Mouse (Mus musculus) forebrain, embryonic 16.5 days (tissue): ENCODE measurements at regions not wholly inside any gene's neighbourhood (a gene's known extent, or its start where the extent isn't known, plus 50 kb on each side); places are given as distances from the start of the nearest gene placed in this dataset.
A peak's percentile ranks its signal among the peaks of the same experiment; 100 is the strongest.

Experiments used
- ATAC-seq: fragments of 200-750 bp; cut with Nextera tagmentation; 2 replicates; pipeline ENCODE4 v1.8.0; 2017; ENCODE audit warnings: mild to moderate bottlenecking, moderate library complexity
- H3K27ac ChIP-seq: fragments of 300-500 bp; sonication (generic); 2 replicates; pipeline ENCODE4 v1.5.1; 2014; ENCODE audit warnings: low read length, control low read depth
- H3K27me3 ChIP-seq: fragments of 300-500 bp; sonication (generic); replicated peaks from 2 replicates; pipeline ENCODE4 v1.6.1; 2014; ENCODE audit warnings: low read length; ENCODE audit not compliant: control insufficient read depth, insufficient read depth
- H3K36me3 ChIP-seq: fragments of 300-500 bp; sonication (generic); 2 replicates; pipeline ENCODE4 v1.6.1; 2014; ENCODE audit not compliant: control insufficient read depth, insufficient read depth
- H3K4me1 ChIP-seq: fragments of 300-500 bp; sonication (generic); replicated peaks from 2 replicates; pipeline ENCODE4 v1.6.1; 2014; ENCODE audit warnings: low read length; ENCODE audit not compliant: control insufficient read depth, insufficient read depth
- H3K4me2 ChIP-seq: fragments of 300-500 bp; sonication (generic); 2 replicates; pipeline ENCODE4 v1.6.1; 2014; ENCODE audit warnings: mild to moderate bottlenecking, low read length, control low read depth
- H3K4me3 ChIP-seq: fragments of 300-500 bp; sonication (generic); replicated peaks from 2 replicates; pipeline ENCODE4 v1.5.1; 2014; ENCODE audit warnings: mild to moderate bottlenecking, low read length, control low read depth
- H3K9ac ChIP-seq: fragments of 300-500 bp; sonication (generic); replicated peaks from 2 replicates; pipeline ENCODE4 v1.6.1; 2014; ENCODE audit warnings: low read depth, low read length, control low read depth
- H3K9me3 ChIP-seq: fragments of 300-500 bp; sonication (generic); 2 replicates; pipeline ENCODE4 v1.6.1; 2016; ENCODE audit warnings: low read length; ENCODE audit not compliant: control insufficient read depth
- WGBS: fragments of 180-500 bp; shearing (Covaris S2); extraction: QIAGEN DNeasy Blood & Tissue Kit; methylation state at CpG from one replicate; pipeline ENCODE4 v1.1.7; 2014; 5-methylcytosine and 5-hydroxymethylcytosine counted together

DNA sequence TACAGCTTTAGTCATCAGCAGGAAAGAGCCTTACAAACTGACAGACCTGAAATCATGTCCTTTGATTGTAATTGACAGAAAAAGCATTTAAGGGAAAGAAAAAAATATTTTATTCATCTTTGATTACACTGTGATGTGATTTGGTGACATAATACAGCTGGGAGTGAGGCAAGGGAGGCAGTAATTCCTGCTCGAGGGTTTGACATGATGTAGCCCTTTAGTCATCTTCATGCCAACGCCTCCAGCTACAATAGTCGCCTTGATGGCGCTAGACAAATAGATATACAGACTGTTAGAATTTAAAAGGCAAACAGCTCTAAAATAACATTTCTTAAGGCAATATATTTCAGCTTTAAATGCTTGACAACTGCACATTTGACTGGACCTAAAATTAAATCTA is 226.3 kb upstream of the Zic1 start:
- H3K27ac ChIP-seq = no peak overlapping the region
- H3K9me3 ChIP-seq = no peaks in the 10 kb centered on the region
- H3K4me1 ChIP-seq = peaks cover 3% of the 10 kb centered on the region; the same call in 1 of the 2 replicates
- ATAC-seq = no peak
- 42% methylated on average over 4 of the region's 4 CpGs for WGBS
- H3K4me2 ChIP-seq = no peak overlapping the region
- H3K36me3 ChIP-seq = no peaks in the 10 kb centered on the region
- H3K4me3 ChIP-seq = no peak overlapping the region
- H3K9ac ChIP-seq = no peak overlapping the region
- no peaks in the 10 kb centered on the region for H3K27me3 ChIP-seq

DNA sequence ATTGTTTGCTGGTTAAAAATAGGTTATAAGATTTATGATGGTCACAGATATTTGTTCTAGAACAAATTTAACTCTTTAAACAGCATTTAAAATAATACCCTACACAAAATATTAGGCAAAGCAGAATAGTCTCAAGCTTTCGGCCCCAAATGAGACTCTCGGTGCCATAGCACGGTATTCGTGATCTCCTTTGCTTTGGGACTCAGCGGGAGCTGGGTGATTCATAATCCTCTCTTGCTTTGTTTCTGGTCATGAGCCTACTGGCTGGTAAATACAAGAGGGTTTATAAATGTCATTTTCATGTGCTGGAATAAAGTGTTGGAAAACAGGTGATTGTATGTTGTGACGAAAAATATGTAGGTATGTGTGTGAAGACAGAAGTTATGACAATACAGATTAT is 223.1 kb upstream of the Zic1 start:
- no peak overlapping the region for H3K4me2 ChIP-seq
- no peaks in the 10 kb centered on the region for H3K36me3 ChIP-seq
- H3K9ac ChIP-seq = no peak overlapping the region
- WGBS = 51% methylated on average over 6 of the region's 6 CpGs
- no peaks in the 10 kb centered on the region for H3K9me3 ChIP-seq
- H3K4me3 ChIP-seq = no peak overlapping the region
- no peaks in the 10 kb centered on the region for H3K27me3 ChIP-seq
- no peak overlapping the region for H3K27ac ChIP-seq
- peaks cover 3% of the 10 kb centered on the region; the same call in 1 of the 2 replicates for H3K4me1 ChIP-seq
- ATAC-seq = no peak

DNA sequence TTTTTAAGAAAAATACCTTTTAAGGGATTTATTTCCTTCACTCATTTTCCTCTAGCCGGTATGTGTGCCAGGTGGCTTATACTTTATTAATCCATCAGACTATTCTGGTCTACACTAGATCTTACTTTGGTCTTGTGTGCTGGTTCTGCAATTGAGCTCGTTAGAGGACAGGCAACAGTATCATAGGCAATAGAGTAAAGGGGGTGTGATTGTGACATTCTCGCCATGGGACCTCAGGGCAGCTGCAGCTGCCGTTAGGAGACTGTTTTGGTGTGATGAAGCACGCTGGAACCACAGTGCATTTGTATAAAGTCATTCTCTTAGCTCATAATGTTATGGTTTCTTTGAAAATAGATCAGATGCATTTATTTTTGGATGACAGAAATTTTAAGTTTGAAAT is 222.3 kb upstream of the Zic1 start:
- 0 out of 2 replicates have a peak, but pooled peaks have one; percentile 15 for ATAC-seq
- H3K4me1 ChIP-seq = peaks cover 3% of the 10 kb centered on the region; the same call in 1 of the 2 replicates
- no peaks in the 10 kb centered on the region for H3K9me3 ChIP-seq
- H3K27ac ChIP-seq = no peak overlapping the region
- H3K36me3 ChIP-seq = no peaks in the 10 kb centered on the region
- no peak overlapping the region for H3K9ac ChIP-seq
- no peak overlapping the region for H3K4me3 ChIP-seq
- H3K4me2 ChIP-seq = no peak overlapping the region
- WGBS = 21% methylated on average over 5 of the region's 5 CpGs
- H3K27me3 ChIP-seq = no peaks in the 10 kb centered on the region

DNA sequence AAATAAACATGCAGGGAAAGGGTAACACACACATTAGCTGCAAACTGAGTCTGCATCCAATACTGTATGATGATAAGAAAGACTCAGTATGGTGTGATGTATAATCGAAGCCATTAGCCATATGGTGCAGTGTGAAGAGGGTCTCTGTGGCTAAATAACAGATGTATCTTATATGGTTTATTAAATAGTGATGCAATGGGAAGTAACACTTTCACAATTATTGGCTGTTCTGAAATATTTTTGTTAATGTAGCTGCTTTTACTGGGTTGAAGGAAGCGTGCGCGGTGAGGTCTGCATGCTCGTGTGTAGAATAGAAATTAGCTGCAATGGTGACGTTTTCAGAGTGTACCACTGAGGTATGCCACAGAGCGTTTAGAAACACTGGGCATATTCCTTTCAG is 221.7 kb upstream of the Zic1 start:
- peak; percentile 87 for ATAC-seq
- H3K4me3 ChIP-seq = no peak overlapping the region
- no peaks in the 10 kb centered on the region for H3K36me3 ChIP-seq
- peak overlapping the region; percentile 16; the same call in 1 of the 2 replicates for H3K4me2 ChIP-seq
- 57% methylated on average over 7 of the region's 7 CpGs for WGBS
- peaks cover 3% of the 10 kb centered on the region; the same call in 1 of the 2 replicates for H3K4me1 ChIP-seq
- H3K9me3 ChIP-seq = no peaks in the 10 kb centered on the region
- no peak overlapping the region for H3K9ac ChIP-seq
- H3K27ac ChIP-seq = no peak overlapping the region
- H3K27me3 ChIP-seq = no peaks in the 10 kb centered on the region

DNA sequence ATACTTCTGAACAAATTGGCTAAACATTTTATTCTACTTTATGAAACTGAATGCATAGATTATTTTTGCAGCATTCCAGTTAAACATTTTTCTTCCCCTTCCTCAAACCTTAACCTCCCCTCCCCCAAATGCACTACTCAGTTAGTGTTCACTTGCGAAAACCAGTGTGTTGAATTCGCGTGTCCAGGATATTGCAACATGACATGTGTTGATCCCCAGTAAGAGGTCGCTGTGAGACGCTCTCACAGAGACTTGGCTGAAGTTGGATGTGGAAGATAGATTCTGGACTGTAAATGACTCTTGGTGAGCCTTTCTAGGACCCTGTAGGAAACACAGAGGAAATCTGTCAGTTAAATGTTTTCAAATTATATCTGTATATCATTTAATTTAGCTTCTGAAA is 221.0 kb upstream of the Zic1 start:
- no peak for ATAC-seq

DNA sequence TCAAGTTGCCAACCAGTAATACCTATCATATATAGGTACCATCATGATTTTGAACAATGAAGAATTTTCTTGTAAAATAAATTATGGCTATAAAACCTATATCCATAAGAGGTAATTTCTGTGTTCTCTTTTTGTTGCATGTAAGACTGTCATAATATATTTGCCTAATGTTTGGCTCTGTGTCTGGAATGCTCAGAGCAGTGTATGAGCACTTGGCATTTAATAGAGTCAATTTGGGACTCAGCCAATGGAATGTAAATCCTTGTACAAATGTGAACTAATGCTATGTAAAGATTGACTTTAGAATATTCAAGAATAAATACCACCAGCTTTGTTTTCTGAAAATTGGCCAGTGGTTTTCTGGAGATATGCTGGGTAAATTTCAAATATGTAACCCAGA is 208.5 kb upstream of the Zic1 start:
- Histone ChIP-seq H3K27me3 (no peaks in the 10 kb centered on the region), H3K4me2 (no peak overlapping the region), H3K4me3 (no peak overlapping the region), H3K27ac (no peak overlapping the region), H3K36me3 (no peaks in the 10 kb centered on the region), H3K9ac (no peak overlapping the region), H3K4me1 (no peaks in the 10 kb centered on the region), H3K9me3 (no peaks in the 10 kb centered on the region)
- ATAC-seq = no peak

More for the DNA sequence above, 221.0 kb upstream of the Zic1 start:
- H3K36me3 ChIP-seq = no peaks in the 10 kb centered on the region
- no peak overlapping the region for H3K9ac ChIP-seq
- H3K4me1 ChIP-seq = peaks cover 3% of the 10 kb centered on the region; the same call in 1 of the 2 replicates
- 84% methylated on average over 5 of the region's 5 CpGs for WGBS
- H3K9me3 ChIP-seq = no peaks in the 10 kb centered on the region
- H3K27ac ChIP-seq = no peak overlapping the region
- no peak overlapping the region for H3K4me2 ChIP-seq
- no peaks in the 10 kb centered on the region for H3K27me3 ChIP-seq
- no peak overlapping the region for H3K4me3 ChIP-seq

DNA sequence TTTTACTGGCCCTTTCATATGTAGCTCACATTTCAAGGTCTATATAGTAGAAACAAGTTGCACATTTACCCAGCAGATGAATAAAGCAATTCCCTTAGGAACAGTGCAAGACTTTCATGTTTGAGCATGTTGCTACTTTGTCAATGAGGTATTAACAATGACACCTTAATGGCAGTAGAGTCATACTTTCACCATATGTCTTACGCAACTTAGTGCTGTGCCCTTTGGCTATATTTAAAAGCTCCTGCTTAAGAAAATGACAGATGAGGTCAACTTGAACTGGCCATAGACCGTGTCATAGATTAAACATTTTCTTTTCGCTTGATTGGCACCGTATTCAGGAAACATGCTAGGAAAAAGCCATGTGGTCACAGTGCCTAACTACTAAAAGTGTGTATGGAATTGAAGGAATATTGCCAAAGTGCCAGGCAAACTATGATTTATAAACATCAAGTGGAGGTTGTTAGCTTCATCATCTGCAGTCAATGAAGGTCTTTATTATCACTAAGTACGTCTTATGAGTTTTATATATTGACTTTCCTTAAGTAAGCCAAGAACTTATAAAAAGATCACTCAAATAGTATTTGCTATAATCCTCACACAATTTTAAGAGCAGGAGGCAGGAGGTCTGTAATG is 200.5 kb upstream of the Zic1 start:
- Histone ChIP-seq H3K4me2 (no peak overlapping the region), H3K36me3 (no peaks in the 10 kb centered on the region), H3K27ac (no peak overlapping the region), H3K4me1 (no peaks in the 10 kb centered on the region), H3K9ac (no peak overlapping the region), H3K27me3 (no peaks in the 10 kb centered on the region), H3K4me3 (no peak overlapping the region), H3K9me3 (no peaks in the 10 kb centered on the region)
- no peak for ATAC-seq
- WGBS = 83% methylated on average over 5 of the region's 5 CpGs

DNA sequence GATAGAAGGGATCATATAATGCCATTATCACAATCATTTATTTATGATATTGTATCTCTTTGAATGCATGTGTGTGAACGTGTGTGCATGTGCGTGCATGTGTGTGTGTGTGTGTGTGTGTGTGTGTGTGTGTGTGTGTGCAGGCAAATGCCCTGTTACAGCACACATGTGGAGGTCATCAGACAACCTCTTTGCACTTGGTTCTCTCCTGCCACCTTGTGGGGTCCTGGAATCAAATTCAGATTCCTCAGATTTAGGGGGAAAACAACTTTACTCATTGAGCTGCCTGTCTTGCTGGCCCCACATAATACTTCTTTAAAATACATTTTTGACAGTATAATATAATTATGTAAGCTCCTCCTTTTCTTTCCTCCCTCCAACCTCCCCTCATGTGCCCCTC is 195.7 kb upstream of the Zic1 start:
- ATAC-seq = no peak
- 81% methylated on average over 2 of the region's 2 CpGs for WGBS
- Histone ChIP-seq H3K27ac (no peak overlapping the region), H3K27me3 (no peaks in the 10 kb centered on the region), H3K4me3 (no peak overlapping the region), H3K9me3 (no peaks in the 10 kb centered on the region), H3K4me2 (no peak overlapping the region), H3K36me3 (no peaks in the 10 kb centered on the region), H3K4me1 (no peaks in the 10 kb centered on the region), H3K9ac (no peak overlapping the region)

DNA sequence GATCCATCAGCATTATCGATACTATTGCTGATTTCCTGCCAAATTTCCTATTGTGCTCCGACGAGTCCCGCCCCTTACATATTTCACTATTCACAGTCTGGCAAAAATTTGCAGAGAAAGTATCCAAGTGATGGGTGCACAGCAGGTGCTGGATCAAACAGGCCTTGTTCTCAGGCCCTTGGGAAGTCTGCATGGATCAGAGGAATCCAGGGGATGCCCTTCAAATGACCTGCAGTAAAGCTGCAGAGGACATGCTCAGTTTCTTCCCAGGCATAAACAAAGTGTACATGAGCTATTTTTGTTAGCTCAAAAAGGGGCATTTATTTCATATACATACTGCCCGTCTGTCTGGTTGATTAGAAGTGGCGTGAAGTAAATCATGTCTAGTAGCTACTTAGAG is 194.2 kb upstream of the Zic1 start:
- Histone ChIP-seq H3K4me2 (no peak overlapping the region), H3K9ac (no peak overlapping the region), H3K4me1 (no peaks in the 10 kb centered on the region), H3K27me3 (no peaks in the 10 kb centered on the region), H3K27ac (no peak overlapping the region), H3K36me3 (no peaks in the 10 kb centered on the region), H3K4me3 (no peak overlapping the region), H3K9me3 (no peaks in the 10 kb centered on the region)
- ATAC-seq = no peak
- WGBS = 84% methylated on average over 6 of the region's 6 CpGs

DNA sequence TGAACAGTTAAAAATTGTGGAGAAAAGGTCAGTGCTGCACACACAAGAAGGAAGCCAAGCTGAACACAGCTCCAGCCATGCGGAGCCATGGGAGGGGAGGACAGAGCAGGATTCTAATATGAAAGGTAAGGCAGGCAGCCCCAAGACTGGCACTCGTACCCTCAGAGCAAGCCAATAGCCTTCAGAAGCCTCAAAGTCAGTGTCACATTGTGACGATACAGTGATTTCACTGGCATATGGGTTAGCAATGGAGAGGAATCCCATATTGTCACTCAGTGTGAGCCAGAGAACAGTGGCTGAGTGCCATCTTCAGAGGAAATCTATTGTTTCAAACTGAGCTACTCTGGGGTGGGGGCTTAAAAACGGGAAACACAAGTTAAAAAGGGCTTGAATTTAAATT is 181.4 kb upstream of the Zic1 start:
- 59% methylated on average over 4 of the region's 4 CpGs for WGBS
- no peak overlapping the region for H3K9ac ChIP-seq
- no peak overlapping the region for H3K4me3 ChIP-seq
- H3K4me2 ChIP-seq = no peak overlapping the region
- H3K27me3 ChIP-seq = no peaks in the 10 kb centered on the region
- H3K27ac ChIP-seq = no peak overlapping the region
- peak; percentile 75 for ATAC-seq
- H3K9me3 ChIP-seq = no peaks in the 10 kb centered on the region
- peaks cover 5% of the 10 kb centered on the region for H3K4me1 ChIP-seq
- no peaks in the 10 kb centered on the region for H3K36me3 ChIP-seq
